Mouse (Mus musculus): ENCODE data around the gene Abce1. TPM values are rescaled to one million over a fixed set of nuclear protein-coding genes. Genes with fewer than 3 reads are reported as not detected.

Gene Abce1
- total RNA-seq, 2 experiments from 2014 or later, result 48.6 to 48.8 TPM

DNA sequence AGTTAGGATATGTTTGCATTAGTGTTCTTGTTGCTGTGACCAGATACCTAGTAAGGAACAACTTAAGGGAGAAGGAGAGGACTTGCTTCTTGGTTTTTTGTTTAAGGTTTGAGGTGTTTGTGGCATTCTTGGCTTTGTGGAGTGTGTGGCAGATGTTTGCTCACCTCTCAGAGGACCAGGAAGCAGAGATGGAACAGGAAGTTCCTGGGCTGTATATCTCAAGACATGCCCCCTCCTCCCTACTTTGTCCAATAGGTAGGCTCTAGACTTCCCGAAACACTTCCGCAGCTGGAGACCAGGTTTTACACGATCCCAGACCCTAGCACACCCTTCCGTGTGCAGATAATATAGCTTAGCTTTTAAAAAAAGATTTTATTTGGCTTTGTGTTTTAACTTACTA, 62.0 kb downstream of the Abce1 start:
- intact Hi-C loops (cut with DNase I), result no loop called here
- DNase-seq (ENCODE audit: low spot score), result no peak

DNA sequence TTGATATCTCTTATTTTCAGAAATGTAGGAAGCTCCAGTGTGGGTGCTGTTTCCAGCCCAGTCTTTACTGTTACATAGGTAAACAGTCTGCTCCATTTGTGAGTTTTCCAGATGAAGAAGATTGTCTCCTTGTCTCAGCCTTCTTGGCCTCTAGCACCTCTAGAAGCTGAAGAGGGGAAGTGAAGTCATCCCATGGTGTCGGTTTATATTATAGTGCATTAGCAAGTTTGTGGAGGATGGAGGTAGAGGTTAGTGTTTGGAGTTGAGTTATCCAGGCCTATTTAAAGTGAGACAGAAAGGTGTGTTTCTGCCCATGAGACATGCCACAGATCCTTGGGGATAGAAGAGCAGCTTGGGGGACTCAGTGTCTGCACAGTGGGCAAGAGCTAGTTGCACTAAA, 70.4 kb downstream of the Abce1 start:
- intact Hi-C loops (cut with DNase I), result loop anchor here (5.0 kb wide), 1 partner anchor 66 kb away; no protein-coding TSS in a partner anchor
- DNase-seq (ENCODE audit: low spot score), result no peak

DNA sequence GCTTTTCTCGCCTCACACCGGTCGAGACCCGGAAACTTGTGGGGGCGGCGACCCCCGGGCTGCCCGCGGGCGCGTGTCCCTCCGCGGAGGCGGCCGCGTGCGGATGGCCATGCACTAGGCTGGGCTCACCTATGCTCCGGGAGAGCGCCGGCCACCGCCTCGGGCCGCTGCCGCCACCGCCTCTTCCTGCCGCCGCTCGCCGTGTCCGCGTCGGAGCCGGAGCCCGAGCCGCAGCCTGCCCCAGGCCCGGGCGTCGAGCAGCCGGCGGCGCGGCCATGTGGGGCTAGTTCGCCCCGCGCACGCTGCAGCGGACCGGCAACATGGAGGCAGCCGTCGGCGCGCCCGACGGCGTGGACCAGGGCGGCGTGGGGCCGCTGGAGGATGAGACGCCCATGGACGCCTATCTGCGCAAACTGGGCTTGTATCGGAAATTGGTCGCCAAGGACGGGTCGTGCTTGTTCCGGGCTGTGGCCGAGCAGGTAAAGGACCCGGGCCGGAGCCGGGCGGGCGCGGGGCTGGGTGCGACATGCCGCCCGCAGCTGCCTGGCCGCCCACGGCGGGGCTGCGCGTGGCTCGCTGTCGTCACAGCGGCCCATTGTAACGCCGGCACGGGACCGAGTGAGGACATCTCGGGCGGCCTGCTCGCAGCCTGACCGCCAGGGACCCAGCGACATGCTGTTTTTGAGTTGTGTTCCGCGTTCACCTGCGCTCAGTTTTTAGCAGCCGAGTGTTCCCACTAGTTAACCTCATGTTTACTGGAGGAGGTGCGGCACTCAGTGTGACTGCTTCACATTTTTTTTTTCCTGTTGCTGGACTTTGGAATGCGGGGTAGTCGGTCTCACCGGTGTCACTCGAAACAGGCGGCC, 71.7 kb downstream of the Abce1 start, which contains the start of gene Otud4:
Gene Otud4 (plus strand): TSS at position 33 of the 866 bp plus-strand sequence.
- intact Hi-C loops (cut with DNase I), result loop anchor here (5.0 kb wide), 2 partner anchors 53 to 67 kb away; no protein-coding TSS in a partner anchor
- DNase-seq (ENCODE audit: low spot score), result peak; percentile 18

DNA sequence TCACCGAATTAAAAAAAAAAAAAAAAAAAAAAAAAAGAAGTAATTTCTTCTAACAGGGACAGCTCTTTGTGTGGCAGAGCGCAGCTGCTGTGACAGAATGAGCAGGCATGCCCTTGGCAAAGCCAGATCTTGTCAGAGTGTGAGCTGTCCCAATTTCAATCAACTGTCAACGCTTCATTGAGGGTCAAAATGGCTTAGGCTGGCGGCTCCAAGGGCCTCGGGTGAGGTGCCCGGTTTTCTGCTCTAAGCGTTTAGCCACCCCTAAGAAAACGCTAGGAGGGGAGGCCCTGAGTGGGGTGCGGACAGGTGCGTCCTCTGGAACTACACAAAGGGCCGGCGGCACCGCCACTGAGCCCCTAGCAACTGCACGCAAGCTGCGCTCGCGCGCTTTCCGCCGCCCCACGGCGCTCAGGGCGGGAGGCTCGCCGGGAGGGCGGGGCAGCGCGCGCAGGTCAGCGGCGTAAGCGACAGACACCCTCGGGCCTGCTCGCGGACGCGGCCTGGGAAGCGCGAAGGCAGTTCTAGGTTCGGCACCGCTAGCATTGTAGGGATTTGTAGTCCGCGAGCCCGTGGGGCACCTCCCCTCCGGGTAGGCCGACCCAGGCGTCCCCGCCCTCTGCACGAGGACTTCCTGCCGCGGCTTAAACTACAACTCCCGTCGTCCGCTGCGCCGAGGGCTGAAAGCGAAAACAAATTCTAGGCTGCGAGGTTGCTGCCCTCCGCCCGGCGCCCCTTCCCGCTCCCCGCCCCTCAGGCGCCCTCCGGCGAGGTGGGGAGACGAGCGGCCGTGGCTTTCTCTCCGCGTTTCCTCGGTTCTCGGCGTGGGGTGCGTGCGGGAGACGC, 72.6 kb downstream of the Abce1 start:
- intact Hi-C loops (cut with DNase I), result loop anchor here (5.0 kb wide), 1 partner anchor 52 kb away; no protein-coding TSS in a partner anchor

DNA sequence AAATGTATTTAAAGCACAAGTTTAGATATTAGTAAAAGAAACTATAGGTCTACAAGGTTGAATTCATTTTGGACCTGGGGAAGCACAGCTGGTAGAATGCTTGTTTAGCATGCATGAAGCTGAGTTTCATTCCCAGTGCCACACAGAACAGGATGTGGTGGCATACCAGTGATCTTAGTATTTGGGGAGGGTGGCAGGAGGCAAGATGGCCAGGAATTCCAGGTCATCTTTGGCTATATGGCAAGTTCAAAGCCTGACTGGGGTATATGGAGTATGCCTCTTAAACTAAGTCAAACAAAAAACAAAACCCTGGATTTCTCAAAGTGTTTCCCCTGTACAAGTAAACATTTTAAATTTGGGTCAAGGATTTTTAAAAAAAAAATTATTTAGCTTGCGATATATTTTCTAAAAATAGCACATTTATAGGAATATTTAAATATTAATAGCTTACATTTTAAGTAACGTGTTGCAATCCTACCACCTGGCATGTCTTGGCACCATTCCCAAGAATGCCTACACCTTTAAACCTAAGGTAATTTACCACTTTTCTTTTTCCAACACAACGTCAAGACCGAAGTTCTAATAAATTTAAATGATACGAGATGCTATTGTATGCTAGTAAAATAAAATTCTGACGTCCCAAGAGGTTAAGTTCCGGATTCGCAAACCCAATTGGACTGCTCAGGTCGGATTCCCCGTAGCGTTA, 73.4 kb downstream of the Abce1 start:
- DNase-seq (ENCODE audit: low spot score), result no peak
- intact Hi-C loops (cut with DNase I), result loop anchor here (5.0 kb wide), 1 partner anchor 51 kb away; no protein-coding TSS in a partner anchor

More for the DNA sequence above, 72.6 kb downstream of the Abce1 start:
- peak; percentile 99 for DNase-seq (ENCODE audit: low spot score)

DNA sequence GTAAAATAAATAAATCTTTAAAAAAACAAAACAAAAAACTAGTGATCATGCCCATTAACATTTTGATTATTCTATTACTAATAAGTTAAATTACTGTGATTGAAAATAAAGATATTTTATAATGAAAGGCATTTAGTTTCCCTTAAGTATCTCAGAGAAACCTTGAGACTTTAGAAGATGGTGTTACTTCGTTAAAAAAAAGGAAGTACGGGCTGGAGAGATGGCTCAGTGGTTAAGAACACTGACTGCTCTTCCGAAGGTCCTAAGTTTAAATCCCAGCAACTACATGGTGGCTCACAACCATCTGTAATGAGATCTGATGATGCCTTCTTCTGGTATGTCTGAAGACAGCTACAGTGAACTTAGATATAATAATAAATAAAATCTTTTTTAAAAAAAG, 74.3 kb downstream of the Abce1 start:
- intact Hi-C loops (cut with DNase I), result loop anchor here (5.0 kb wide), 1 partner anchor 50 kb away; no protein-coding TSS in a partner anchor
- DNase-seq (ENCODE audit: low spot score), result no peak

DNA sequence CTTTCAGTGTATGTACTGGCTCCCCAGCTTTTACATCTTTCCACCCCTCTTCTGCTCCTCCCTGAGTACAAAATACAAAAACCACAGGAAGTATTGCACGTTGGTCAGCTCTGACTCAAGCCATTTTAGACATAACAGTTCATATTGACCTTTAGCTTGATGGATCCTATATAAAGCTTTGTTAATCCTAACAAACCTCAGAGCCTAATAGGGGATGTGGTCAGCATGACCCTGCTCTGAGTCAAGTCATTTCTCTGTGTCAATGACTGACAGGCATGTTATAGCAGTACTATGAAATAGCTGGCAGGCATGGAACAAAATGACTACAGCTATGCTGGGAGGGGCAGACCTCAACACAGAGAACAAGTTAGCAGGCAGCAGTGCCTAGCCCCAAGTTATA, 75.4 kb downstream of the Abce1 start:
- intact Hi-C loops (cut with DNase I), result loop anchor here (5.0 kb wide), 1 partner anchor 49 kb away; no protein-coding TSS in a partner anchor

DNA sequence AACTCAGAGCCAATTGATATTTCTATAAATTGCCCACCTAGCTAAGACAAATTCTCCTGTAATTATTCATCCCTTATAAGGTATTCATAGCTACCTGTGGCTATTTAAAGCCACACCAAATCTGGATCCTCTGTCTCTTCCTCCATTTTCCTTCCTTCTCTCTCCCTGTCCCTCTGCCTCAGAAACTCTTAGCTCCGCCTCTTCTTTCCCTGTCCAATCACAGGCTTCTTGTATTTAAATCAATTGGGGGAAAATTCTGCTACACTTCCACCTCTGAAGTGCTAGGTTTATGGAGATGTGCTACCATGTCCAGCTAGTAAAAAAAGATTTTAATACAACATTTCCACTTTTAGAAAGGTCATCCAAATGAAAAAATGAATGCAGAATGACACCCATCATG, 76.0 kb downstream of the Abce1 start:
- intact Hi-C loops (cut with DNase I), result loop anchor here (5.0 kb wide), 1 partner anchor 48 kb away; no protein-coding TSS in a partner anchor

More for the DNA sequence above, 75.4 kb downstream of the Abce1 start:
- no peak for DNase-seq (ENCODE audit: low spot score)

More for the DNA sequence above, 76.0 kb downstream of the Abce1 start:
- DNase-seq (ENCODE audit: low spot score), result no peak

Other genes with a start within 250 kb of the Abce1 start
- gene Otud4, start 72.1 kb downstream of the Abce1 start, total RNA-seq (2021), result 10 to 100 TPM; 39.7 to 52.2 TPM
- gene Anapc10, start 80 bp upstream of the Abce1 start, total RNA-seq (2021), result 1 to 10 TPM; 4.1 to 5.1 TPM

All from heart, postnatal 25 days (tissue).